Mouse (Mus musculus) kidney, embryonic 16.5 days (tissue): Measurements from ENCODE around the gene Tspyl1. TPM values are rescaled to one million over a fixed set of nuclear protein-coding genes. Genes with fewer than 3 reads are reported as not detected.

ENCODE experiments used
- ATAC-seq: fragments of 200-750 bp; cut with Nextera tagmentation; 2 replicates; pipeline ENCODE4 v1.8.0; 2017; ENCODE audit warnings: moderate TSS enrichment; ENCODE audit not compliant: low FRiP score, low TSS enrichment
- H3K27ac ChIP-seq: fragments of 300-500 bp; sonication (generic); 2 replicates; pipeline ENCODE4 v1.5.1; 2014; ENCODE audit warnings: low read length
- H3K27me3 ChIP-seq: fragments of 300-500 bp; sonication (generic); 2 replicates; pipeline ENCODE4 v1.6.1; 2014; ENCODE audit warnings: low read length, control low read depth, mixed read lengths; ENCODE audit not compliant: insufficient read depth
- H3K36me3 ChIP-seq: fragments of 300-500 bp; sonication (generic); 2 replicates; pipeline ENCODE4 v1.6.1; 2014; ENCODE audit warnings: low read length, control low read depth, mixed read lengths; ENCODE audit not compliant: insufficient read depth
- H3K4me1 ChIP-seq: fragments of 300-500 bp; sonication (generic); 2 replicates; pipeline ENCODE4 v1.6.1; 2014; ENCODE audit warnings: low read length, control low read depth, mixed read lengths; ENCODE audit not compliant: insufficient read depth
- H3K4me2 ChIP-seq: fragments of 300-500 bp; sonication (generic); replicated peaks from 2 replicates; pipeline ENCODE4 v1.6.1; 2014; ENCODE audit warnings: low read depth, low read length
- H3K4me3 ChIP-seq: fragments of 300-500 bp; sonication (generic); 2 replicates; pipeline ENCODE4 v1.5.1; 2014; ENCODE audit warnings: mild to moderate bottlenecking, low read length
- H3K9ac ChIP-seq: fragments of 300-500 bp; sonication (generic); replicated peaks from 2 replicates; pipeline ENCODE4 v1.6.1; 2014; ENCODE audit warnings: low read length
- H3K9me3 ChIP-seq: fragments of 300-500 bp; sonication (generic); 2 replicates; pipeline ENCODE4 v1.6.1; 2016; ENCODE audit warnings: low read length, control low read depth
- WGBS: fragments of 180-500 bp; shearing (Covaris S2); extraction: QIAGEN DNeasy Blood & Tissue Kit; methylation state at CpG from one replicate; pipeline ENCODE4 v1.1.7; 2014; 5-methylcytosine and 5-hydroxymethylcytosine counted together
- polyA plus RNA-seq: library from polyadenylated mRNA; unstranded; fragments of >200 nt; fragmentation: Nextera tagmentation; extraction: Ambion mirVana; gene quantifications from 2 replicates; pipeline ENCODE4 v1.2.1, GENCODE M21; 2015

Gene Tspyl1
- polyA plus RNA-seq, 1 experiment from 2014 or later, result 54.9 TPM

GRCm38 (mm10) chr10:34327144-34327543 lies 45.2 kb downstream of the Tspyl1 start:
- no peak for ATAC-seq
- Histone ChIP-seq H3K4me2 (no peak overlapping the region), H3K27ac (no peak overlapping the region), H3K27me3 (no peaks in the 10 kb centered on the region), H3K36me3 (no peaks in the 10 kb centered on the region), H3K9me3 (no peaks in the 10 kb centered on the region), H3K4me3 (no peak overlapping the region), H3K4me1 (no peaks in the 10 kb centered on the region), H3K9ac (no peak overlapping the region)
- 64% methylated on average over 5 of the region's 5 CpGs for WGBS

DNA sequence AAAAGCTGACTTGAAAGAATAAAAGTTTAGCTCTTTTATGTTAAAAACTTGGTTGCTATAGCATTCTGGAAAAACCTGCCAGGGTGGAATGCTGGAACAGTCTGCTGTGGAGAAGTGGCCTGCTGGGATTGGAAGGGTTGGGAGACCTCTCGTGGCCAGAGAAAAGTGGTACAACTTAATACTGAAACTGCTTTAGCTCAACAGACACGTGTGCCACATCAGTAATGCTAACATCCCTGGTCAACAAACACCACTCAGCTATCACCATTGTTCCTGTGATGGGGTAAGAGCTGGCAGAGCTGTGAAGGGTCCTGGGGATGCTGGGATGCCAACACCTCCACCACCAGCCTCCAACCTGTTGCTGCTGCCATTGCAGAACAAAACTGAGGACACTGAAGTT lies 46.3 kb downstream of the Tspyl1 start:
- Histone ChIP-seq H3K4me2 (no peak overlapping the region), H3K9ac (no peak overlapping the region), H3K36me3 (no peaks in the 10 kb centered on the region), H3K27ac (no peak overlapping the region), H3K27me3 (no peaks in the 10 kb centered on the region), H3K4me3 (no peak overlapping the region), H3K9me3 (no peaks in the 10 kb centered on the region), H3K4me1 (no peaks in the 10 kb centered on the region)
- 8% methylated on average over 2 of the region's 2 CpGs for WGBS
- ATAC-seq, result peak; percentile 70; the same call in 1 of the 2 replicates

Other genes starting within 250 kb of the Tspyl1 start
- not detected in 2 replicates for gene Trappc3l, start 244.6 kb upstream of the Tspyl1 start, polyA plus RNA-seq
- not detected in 2 replicates for gene Calhm4, start 237.9 kb upstream of the Tspyl1 start, polyA plus RNA-seq
- gene Calhm5, start 185.7 kb upstream of the Tspyl1 start, polyA plus RNA-seq, result 0.46 and 0.74 TPM in 2 replicates
- 0.57 and 0.96 TPM in 2 replicates for gene Calhm6, start 154.2 kb upstream of the Tspyl1 start, polyA plus RNA-seq
- 24.7 and 25.4 TPM in 2 replicates for gene Dse, start 74.5 kb upstream of the Tspyl1 start, polyA plus RNA-seq
- 10.7 and 12.3 TPM in 2 replicates for gene Tspyl4, start 15.3 kb downstream of the Tspyl1 start, polyA plus RNA-seq
- 0.15 and 0.22 TPM in 2 replicates for gene Col10a1, start 107.8 kb downstream of the Tspyl1 start, polyA plus RNA-seq
- gene Nt5dc1, start 136.4 kb downstream of the Tspyl1 start, polyA plus RNA-seq, result 11.8 and 12.1 TPM in 2 replicates
- gene Frk, start 201.2 kb downstream of the Tspyl1 start, polyA plus RNA-seq, result 20.8 and 24.3 TPM in 2 replicates